Mouse (Mus musculus) CH12.LX (cell line): Measurements from ENCODE around the gene Cyp2g1.

Experiments
- CHD2 ChIP-seq: IDR thresholded peaks from 2 replicates; pipeline ENCODE4 v1.6.1; 2011; ENCODE audit warnings: low read length, improper control_type of control experiment
- CTCF ChIP-seq, 2 experiments: IDR thresholded peaks in 1 of 2; conservative IDR thresholded peaks in 1 of 2; 2 replicates each; pipeline ENCODE4 v1.5.1; 2011 to 2012; ENCODE audit warnings: low read depth in 2 of 2, low read length in 2 of 2, improper control_type of control experiment in 1 of 2, inconsistent platforms in 1 of 2, mild to moderate bottlenecking in 1 of 2, moderate library complexity in 1 of 2
- ELF1 ChIP-seq: IDR thresholded peaks from 2 replicates; pipeline ENCODE4 v1.6.1; 2014; ENCODE audit warnings: low read depth, mild to moderate bottlenecking, inconsistent platforms, low read length, improper control_type of control experiment
- EP300 ChIP-seq: IDR thresholded peaks from 2 replicates; pipeline ENCODE4 v1.6.1; 2011; ENCODE audit warnings: low read length, improper control_type of control experiment
- HCFC1 ChIP-seq: IDR thresholded peaks from 2 replicates; pipeline ENCODE4 v1.6.1; 2012; ENCODE audit warnings: low read depth, mild to moderate bottlenecking, inconsistent platforms, low read length, improper control_type of control experiment
- IRF4 ChIP-seq: IDR thresholded peaks from 2 replicates; pipeline ENCODE4 v1.6.1; 2014; ENCODE audit warnings: low read depth, mild to moderate bottlenecking, inconsistent platforms, low read length, improper control_type of control experiment
- JUND ChIP-seq: conservative IDR thresholded peaks from 2 replicates; pipeline ENCODE4 v1.6.1; 2011; ENCODE audit warnings: low read depth, low read length, improper control_type of control experiment
- MAZ ChIP-seq: IDR thresholded peaks from 2 replicates; pipeline ENCODE4 v1.6.1; 2012; ENCODE audit warnings: low read depth, mild to moderate bottlenecking, inconsistent platforms, low read length, improper control_type of control experiment, moderate library complexity
- MXI1 ChIP-seq: IDR thresholded peaks from 2 replicates; pipeline ENCODE4 v1.6.1; 2011; ENCODE audit warnings: mild to moderate bottlenecking, low read depth, low read length, improper control_type of control experiment
- POLR2A ChIP-seq: IDR thresholded peaks from 2 replicates; pipeline ENCODE4 v1.6.1; 2011; ENCODE audit warnings: low read depth, mild to moderate bottlenecking, improper control_type of control experiment, low read length
- POLR2AphosphoS2 ChIP-seq: IDR thresholded peaks from 2 replicates; pipeline ENCODE4 v1.6.1; 2011; ENCODE audit warnings: low read depth, low read length, improper control_type of control experiment
- TCF12 ChIP-seq: IDR thresholded peaks from 2 replicates; pipeline ENCODE4 v1.6.1; 2014; ENCODE audit warnings: low read depth, mild to moderate bottlenecking, inconsistent platforms, low read length, improper control_type of control experiment

DNA sequence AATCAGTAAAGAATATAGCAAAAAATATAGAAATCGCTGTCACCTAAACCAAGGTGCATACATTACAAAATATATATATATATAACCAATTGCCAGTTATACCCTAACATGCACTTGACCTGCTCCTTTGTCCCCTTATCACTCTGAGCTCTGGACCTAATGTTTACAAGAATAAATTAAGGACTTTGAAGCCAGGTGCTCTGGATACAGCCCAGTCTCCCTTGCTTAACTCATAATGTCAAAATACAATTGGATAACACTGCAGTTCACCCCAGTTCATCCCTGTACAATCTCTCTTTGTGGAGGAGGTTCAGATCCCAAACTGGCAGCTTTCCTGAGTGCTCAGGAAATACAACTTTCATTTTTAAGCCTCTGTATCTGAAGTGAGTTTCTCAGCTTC, 7.7 kb upstream of the Cyp2g1 start:
- TF ChIP-seq IRF4 (no peak), MXI1 (no peak), TCF12 (no peak), JUND (no peak), POLR2A (no peak), CHD2 (no peak), CTCF (conservative IDR thresholded peaks at IDR 0.05 in 1 of 2, IDR thresholded peaks at IDR 0.05 in 1 of 2; ENCODE audit: low read depth in 2 of 2, low read length in 2 of 2) (no peak), POLR2AphosphoS2 (no peak), HCFC1 (no peak), MAZ (no peak), EP300 (no peak), ELF1 (no peak)
